Mouse (Mus musculus) CH12.LX (cell line): ENCODE results near the gene Nf1. TPM values are rescaled to one million over a fixed set of nuclear protein-coding genes. Genes with fewer than 3 reads are reported as not detected.

Source experiments
- DNase-seq: peaks from one replicate; pipeline ENCODE4 v3.0.0-alpha.2; 2013; ENCODE audit errors: extremely low read depth
- H3K27ac ChIP-seq: 2 replicates; pipeline ENCODE4 v1.5.1; 2012; ENCODE audit warnings: low read depth, mild to moderate bottlenecking, control low read depth, moderate library complexity; ENCODE audit not compliant: insufficient read depth
- H3K27me3 ChIP-seq: replicated peaks from 2 replicates; pipeline ENCODE3; 2012; ENCODE audit warnings: inconsistent platforms
- H3K36me3 ChIP-seq, 2 experiments: replicated peaks in 1 of 2; 2 replicates each; pipeline versions ENCODE3 to v1.6.1; 2012; ENCODE audit warnings: inconsistent platforms in 1 of 2, low read length in 1 of 2, mild to moderate bottlenecking in 1 of 2, mixed read lengths in 1 of 2, moderate library complexity in 1 of 2; ENCODE audit not compliant: control insufficient read depth in 1 of 2, insufficient read depth in 1 of 2
- H3K4me1 ChIP-seq, 2 experiments: 2 replicates each; pipeline ENCODE4 v1.6.1; 2012; ENCODE audit warnings: inconsistent platforms in 1 of 2, moderate library complexity in 1 of 2; ENCODE audit not compliant: insufficient read depth in 2 of 2, control insufficient read depth in 1 of 2
- H3K4me2 ChIP-seq: 2 replicates; pipeline ENCODE4 v1.6.1; 2012; ENCODE audit warnings: low read depth, mild to moderate bottlenecking, control low read depth; ENCODE audit not compliant: poor library complexity, insufficient read depth, severe bottlenecking
- H3K4me3 ChIP-seq, 3 experiments: fragments of 150-350 bp in 1 of 3; sonication (generic) in 1 of 3; replicated peaks in 1 of 3; 2 replicates each; pipeline versions ENCODE3 to v1.5.1; 2011 to 2012; ENCODE audit warnings: low read depth in 2 of 3, low read length in 2 of 3, mild to moderate bottlenecking in 2 of 3, moderate library complexity in 2 of 3, control low read depth in 1 of 3, improper control_type of control experiment in 1 of 3, inconsistent platforms in 1 of 3, mixed read lengths in 1 of 3; ENCODE audit not compliant: poor library complexity in 1 of 3
- H3K79me2 ChIP-seq: replicated peaks from 2 replicates; pipeline ENCODE4 v1.6.1; 2012; ENCODE audit warnings: mild to moderate bottlenecking, moderate library complexity; ENCODE audit not compliant: control insufficient read depth, poor library complexity, insufficient read depth, severe bottlenecking; ENCODE audit errors: extremely low read depth
- H3K9ac ChIP-seq: 2 replicates; pipeline ENCODE4 v1.6.1; 2012; ENCODE audit warnings: low read depth, mild to moderate bottlenecking, control low read depth, moderate library complexity; ENCODE audit not compliant: insufficient read depth
- H3K9me3 ChIP-seq: replicated peaks from 2 replicates; pipeline ENCODE3; 2012; ENCODE audit warnings: low read length, inconsistent platforms, mixed read lengths
- CTCF ChIP-seq, 2 experiments: IDR thresholded peaks in 1 of 2; conservative IDR thresholded peaks in 1 of 2; 2 replicates each; pipeline ENCODE4 v1.5.1; 2011 to 2012; ENCODE audit warnings: low read depth in 2 of 2, low read length in 2 of 2, improper control_type of control experiment in 1 of 2, inconsistent platforms in 1 of 2, mild to moderate bottlenecking in 1 of 2, moderate library complexity in 1 of 2
- E2F4 ChIP-seq: IDR thresholded peaks from 2 replicates; pipeline ENCODE4 v1.6.1; 2011; ENCODE audit warnings: low read depth, low read length, improper control_type of control experiment; ENCODE audit not compliant: insufficient replicate concordance
- ELF1 ChIP-seq: IDR thresholded peaks from 2 replicates; pipeline ENCODE4 v1.6.1; 2014; ENCODE audit warnings: low read depth, mild to moderate bottlenecking, inconsistent platforms, low read length, improper control_type of control experiment
- EP300 ChIP-seq: IDR thresholded peaks from 2 replicates; pipeline ENCODE4 v1.6.1; 2011; ENCODE audit warnings: low read length, improper control_type of control experiment
- HCFC1 ChIP-seq: IDR thresholded peaks from 2 replicates; pipeline ENCODE4 v1.6.1; 2012; ENCODE audit warnings: low read depth, mild to moderate bottlenecking, inconsistent platforms, low read length, improper control_type of control experiment
- IRF4 ChIP-seq: IDR thresholded peaks from 2 replicates; pipeline ENCODE4 v1.6.1; 2014; ENCODE audit warnings: low read depth, mild to moderate bottlenecking, inconsistent platforms, low read length, improper control_type of control experiment
- JUND ChIP-seq: conservative IDR thresholded peaks from 2 replicates; pipeline ENCODE4 v1.6.1; 2011; ENCODE audit warnings: low read depth, low read length, improper control_type of control experiment
- MAFK ChIP-seq: IDR thresholded peaks from 2 replicates; pipeline ENCODE4 v1.6.1; 2011; ENCODE audit warnings: low read length, improper control_type of control experiment; ENCODE audit not compliant: insufficient replicate concordance
- MAX ChIP-seq: IDR thresholded peaks from 2 replicates; pipeline ENCODE4 v1.6.1; 2011; ENCODE audit warnings: low read length, improper control_type of control experiment
- NELFE ChIP-seq: IDR thresholded peaks from 2 replicates; pipeline ENCODE4 v1.6.1; 2011; ENCODE audit warnings: low read depth, low read length, improper control_type of control experiment
- NRF1 ChIP-seq: IDR thresholded peaks from 2 replicates; pipeline ENCODE4 v1.6.1; 2014; ENCODE audit warnings: low read depth, mild to moderate bottlenecking, inconsistent platforms, low read length, improper control_type of control experiment, moderate library complexity
- POLR2AphosphoS2 ChIP-seq: IDR thresholded peaks from 2 replicates; pipeline ENCODE4 v1.6.1; 2011; ENCODE audit warnings: low read depth, low read length, improper control_type of control experiment
- RAD21 ChIP-seq: IDR thresholded peaks from 2 replicates; pipeline ENCODE4 v1.6.1; 2011; ENCODE audit warnings: low read depth, mild to moderate bottlenecking, low read length, improper control_type of control experiment, moderate library complexity
- SMC3 ChIP-seq: IDR thresholded peaks from 2 replicates; pipeline ENCODE4 v1.6.1; 2011; ENCODE audit warnings: low read depth, low read length, improper control_type of control experiment
- TBP ChIP-seq: conservative IDR thresholded peaks from 2 replicates; pipeline ENCODE4 v1.6.1; 2011; ENCODE audit warnings: low read depth, low read length, improper control_type of control experiment
- TCF12 ChIP-seq: IDR thresholded peaks from 2 replicates; pipeline ENCODE4 v1.6.1; 2014; ENCODE audit warnings: low read depth, mild to moderate bottlenecking, inconsistent platforms, low read length, improper control_type of control experiment
- UBTF ChIP-seq: IDR thresholded peaks from 2 replicates; pipeline ENCODE4 v1.6.1; 2012; ENCODE audit warnings: low read depth, mild to moderate bottlenecking, inconsistent platforms, low read length, improper control_type of control experiment, moderate library complexity
- USF1 ChIP-seq: IDR thresholded peaks from 2 replicates; pipeline ENCODE4 v1.6.1; 2014; ENCODE audit warnings: low read depth, mild to moderate bottlenecking, inconsistent platforms, low read length, improper control_type of control experiment
- ZC3H11A ChIP-seq: IDR thresholded peaks from 2 replicates; pipeline ENCODE4 v1.6.1; 2012; ENCODE audit warnings: low read depth, mild to moderate bottlenecking, inconsistent platforms, low read length, improper control_type of control experiment
- dilution Hi-C: fragments of 300-500 bp; cut with MboI; formaldehyde crosslinking; loops from 2 replicates; pipeline ENCODE4 v1.14.3; 2020; ENCODE audit warnings: low sequenced_read_pairs; ENCODE audit not compliant: extremely low pct_unique_long_range_greater_than_20kb, extremely low pct_ligation_motif_present
- in situ Hi-C: fragments of 300-500 bp; cut with MboI; formaldehyde crosslinking; loops from 3 replicates; pipeline ENCODE4 v1.14.3; 2019; ENCODE audit warnings: low sequenced_read_pairs, low pct_ligation_motif_present, low pct_unique_long_range_greater_than_20kb, mixed read lengths
- polyA plus RNA-seq: library from polyadenylated mRNA; unstranded; fragments of >175 nt; gene quantifications from 2 replicates; pipeline ENCODE4 v1.2.1, GENCODE M21; 2012; ENCODE audit warnings: low read depth; ENCODE audit not compliant: insufficient read length
- total RNA-seq, 2 experiments: library from RNA; depleted of rRNA; stranded (reverse); fragments of 300-350 nt in 1 of 2; fragments of >200 nt in 1 of 2; gene quantifications; 2 replicates each; pipeline ENCODE4 v1.2.3; 2012 to 2014

Gene Nf1
- total and polyA plus RNA-seq, 3 experiments = 7.3 to 19.5 (median 12.4) TPM

DNA sequence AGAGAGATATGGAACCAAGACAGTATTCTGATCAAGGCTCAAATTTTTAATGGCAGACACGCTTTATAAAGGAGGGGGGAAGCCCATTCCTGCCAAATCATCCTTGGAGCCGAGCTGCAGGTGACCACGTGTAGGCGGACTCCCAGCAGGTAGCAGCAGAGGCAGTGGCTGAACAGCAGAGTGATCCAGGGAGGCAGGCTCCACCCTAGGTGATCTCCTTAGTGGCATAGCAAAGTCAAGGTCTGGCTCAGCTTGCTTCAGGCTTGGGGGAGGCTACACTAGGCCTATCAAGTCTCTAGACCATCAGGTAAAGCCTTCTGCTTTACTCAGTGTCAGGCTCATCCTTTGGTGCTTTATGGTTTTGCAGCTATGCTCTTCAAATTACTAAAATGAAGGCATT is 87.1 kb downstream of the Nf1 start:
- TF ChIP-seq POLR2AphosphoS2 (no peak), HCFC1 (no peak), NELFE (no peak), ZC3H11A (no peak), CTCF (conservative IDR thresholded peaks at IDR 0.05 in 1 of 2, IDR thresholded peaks at IDR 0.05 in 1 of 2; ENCODE audit: low read depth in 2 of 2, low read length in 2 of 2) (no peak)
- no peaks in the 10 kb centered on the region for H3K79me2 ChIP-seq
- DNase-seq = no peak
- H3K4me2 ChIP-seq = no peak overlapping the region
- H3K9ac ChIP-seq = no peak overlapping the region
- no peak overlapping the region for H3K4me3 ChIP-seq
- H3K27ac ChIP-seq = no peak overlapping the region
- in situ Hi-C loops = no loop called here
- H3K9me3 ChIP-seq = no peaks in the 10 kb centered on the region
- peaks cover 6 to 25% of the 10 kb centered on the region in 2 experiments for H3K36me3 ChIP-seq
- H3K4me1 ChIP-seq = peaks cover 0 to 10% of the 10 kb centered on the region in 2 experiments; a peak in 2 of 4 replicates
- no peaks in the 10 kb centered on the region for H3K27me3 ChIP-seq
- dilution Hi-C loops = no loop called here

DNA sequence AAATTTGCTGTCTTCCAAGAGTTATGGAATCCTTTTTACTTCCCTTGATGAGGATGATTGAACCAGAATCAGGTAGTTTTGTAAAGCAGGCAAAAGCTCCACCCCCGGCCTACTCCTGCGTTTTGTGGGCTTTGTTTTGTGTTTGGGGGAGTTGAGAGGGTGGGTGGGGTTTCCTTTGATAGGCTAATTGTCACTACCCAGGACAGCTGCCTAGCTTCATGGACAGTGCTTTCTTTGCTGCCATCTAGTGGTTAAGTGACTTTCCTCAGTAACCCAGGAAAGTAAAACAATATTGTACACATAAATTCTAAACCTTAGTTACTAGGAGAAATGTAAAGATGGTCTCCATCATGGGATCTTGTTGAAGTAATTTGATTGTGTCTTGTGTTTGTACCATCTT is 88.1 kb downstream of the Nf1 start:
- H3K36me3 ChIP-seq = peaks cover 4 to 26% of the 10 kb centered on the region in 2 experiments
- no peak overlapping the region for H3K27ac ChIP-seq
- peak; percentile 66 for DNase-seq
- in situ Hi-C loops = no loop called here
- no peaks in the 10 kb centered on the region for H3K9me3 ChIP-seq
- H3K4me2 ChIP-seq = no peak overlapping the region
- no peaks in the 10 kb centered on the region for H3K27me3 ChIP-seq
- no peaks in the 10 kb centered on the region for H3K79me2 ChIP-seq
- H3K9ac ChIP-seq = no peak overlapping the region
- dilution Hi-C loops = no loop called here
- TF ChIP-seq IRF4 = no peak
- TF ChIP-seq E2F4 = no peak
- TF ChIP-seq TCF12 = no peak
- TF ChIP-seq NRF1 = no peak
- no peak for TF ChIP-seq UBTF
- no peak for TF ChIP-seq MAX
- peak; percentile 64 to 84 for TF ChIP-seq CTCF (conservative IDR thresholded peaks at IDR 0.05 in 1 of 2, IDR thresholded peaks at IDR 0.05 in 1 of 2; ENCODE audit: low read depth in 2 of 2, low read length in 2 of 2)
- TF ChIP-seq TBP = no peak
- no peak for TF ChIP-seq EP300
- no peak for TF ChIP-seq ELF1
- no peak for TF ChIP-seq USF1
- TF ChIP-seq MAFK = no peak
- TF ChIP-seq JUND = no peak
- peak; percentile 73 for TF ChIP-seq RAD21
- TF ChIP-seq SMC3 = peak; percentile 64
- no peak for TF ChIP-seq ZC3H11A
- H3K4me1 ChIP-seq = peaks cover 0 to 10% of the 10 kb centered on the region in 2 experiments; a peak in 2 of 4 replicates
- H3K4me3 ChIP-seq = no peak overlapping the region
